Mouse (Mus musculus) heart, adult 9 months (tissue): ENCODE measurements at regions not wholly inside any gene's neighbourhood (a gene's known extent, or its start where the extent isn't known, plus 50 kb on each side); places are given as distances from the start of the nearest gene placed in this dataset.

Experiments
- DNase-seq, 2 experiments: peaks; one replicate each; pipeline ENCODE4 v3.0.0; 2022; ENCODE audit warnings: low spot score in 2 of 2

DNA sequence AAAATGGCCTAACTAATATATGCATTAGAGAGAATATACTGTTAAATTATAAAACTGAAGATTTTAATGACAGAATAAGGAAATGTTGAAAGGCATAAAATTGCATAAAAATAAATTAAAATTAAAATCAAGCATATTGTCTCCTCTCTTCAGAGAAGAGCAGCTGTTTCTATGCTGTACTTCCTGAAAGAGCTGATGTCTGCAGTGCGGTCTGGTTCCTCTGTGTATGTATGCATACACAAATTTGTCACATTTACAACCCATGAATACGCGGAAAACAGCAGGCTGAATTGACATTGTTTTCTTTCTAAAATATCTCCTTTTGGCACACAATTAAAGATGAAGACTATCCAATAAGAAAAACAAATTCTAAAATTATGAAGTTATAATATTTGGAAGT is 278.5 kb downstream of the Olfr1505 start:
- no peak for DNase-seq

DNA sequence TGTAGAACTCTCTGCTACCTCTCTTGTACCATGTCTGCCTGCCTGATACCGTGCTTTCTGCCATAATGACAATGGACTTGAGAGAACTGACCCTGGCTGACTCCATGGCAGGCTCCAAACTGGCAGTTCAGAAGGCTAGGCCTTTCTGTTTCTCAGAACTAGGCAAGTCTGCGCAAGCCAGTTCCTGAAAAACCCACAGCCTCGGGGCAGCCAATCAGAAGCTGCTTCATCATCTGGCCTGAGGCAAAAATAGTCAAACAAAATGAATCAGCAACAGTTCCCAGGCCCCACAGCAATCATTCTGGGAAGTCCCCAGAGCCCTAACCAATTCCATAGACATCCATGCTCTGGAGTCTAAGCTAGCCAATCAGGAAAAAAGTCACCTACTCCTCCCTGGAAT is 284.5 kb downstream of the Olfr1505 start:
- DNase-seq: no peak

DNA sequence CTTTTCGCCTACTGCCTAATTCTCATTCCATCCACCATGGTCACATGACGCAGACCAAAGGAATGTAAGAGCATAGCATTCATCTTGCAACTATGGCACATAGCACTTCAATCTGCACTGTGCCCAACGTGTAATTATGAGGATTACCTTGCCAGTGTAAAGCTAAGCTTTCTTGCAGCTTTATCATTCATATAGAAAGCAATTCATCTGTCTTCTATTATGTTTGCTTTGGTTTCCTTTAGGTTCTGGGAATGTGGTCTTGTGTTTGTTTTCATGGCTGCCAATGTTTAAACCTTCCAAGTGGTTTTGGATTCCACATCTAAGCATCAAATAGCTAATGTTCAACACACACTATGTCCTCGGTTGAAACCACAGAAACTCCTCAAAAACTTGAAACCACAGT is 307.2 kb downstream of the Olfr1505 start:
- DNase-seq: no peak

DNA sequence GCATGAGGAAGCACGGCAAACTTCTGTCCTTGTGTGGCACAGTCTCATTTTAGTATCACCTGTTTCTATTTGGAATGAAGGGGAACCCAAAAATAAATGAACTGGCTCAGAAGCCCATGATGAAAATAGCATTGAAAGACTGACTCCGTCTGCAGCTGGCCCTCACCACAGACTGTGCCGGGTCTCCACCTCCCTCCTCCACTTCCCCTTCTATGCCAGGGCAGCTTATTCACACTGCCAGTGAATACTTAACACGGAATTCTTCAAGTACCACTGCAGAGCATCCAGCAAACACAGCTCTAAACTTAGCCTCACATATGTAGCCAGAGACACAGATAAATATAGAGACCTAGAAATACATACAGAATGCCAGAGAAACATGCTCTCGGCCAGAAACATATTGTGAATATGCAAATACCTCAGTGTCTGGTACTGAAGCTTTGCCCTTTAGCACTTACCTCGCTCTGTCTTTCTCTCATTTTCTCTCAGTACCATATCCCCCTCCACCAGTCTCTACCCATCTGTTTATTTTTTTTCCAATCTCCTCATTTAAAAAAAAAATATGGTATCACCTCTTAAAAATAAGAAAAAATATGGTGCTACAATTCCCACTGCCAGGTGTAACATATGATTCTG is 311.8 kb downstream of the Olfr1505 start:
- peak; percentile 76 to 79 for DNase-seq

DNA sequence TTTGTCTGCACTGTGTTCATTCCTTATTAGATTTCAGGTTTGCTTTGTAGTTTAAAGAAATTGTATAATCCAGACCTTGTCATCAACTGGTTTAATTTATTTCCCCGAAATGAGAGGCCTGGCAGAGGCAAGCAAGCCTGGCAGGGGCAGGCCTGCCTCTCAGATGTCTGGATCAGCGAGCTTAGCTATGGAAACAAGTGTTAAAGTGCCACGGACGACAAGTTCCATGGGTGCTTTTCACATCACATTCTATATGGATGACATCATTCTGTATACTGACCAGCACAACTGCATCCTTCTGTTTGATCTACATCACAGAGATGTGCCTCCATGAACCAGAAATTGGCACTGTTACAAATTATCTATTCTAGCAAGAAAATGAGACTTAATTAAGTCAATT is 312.5 kb downstream of the Olfr1505 start:
- DNase-seq: no peak

DNA sequence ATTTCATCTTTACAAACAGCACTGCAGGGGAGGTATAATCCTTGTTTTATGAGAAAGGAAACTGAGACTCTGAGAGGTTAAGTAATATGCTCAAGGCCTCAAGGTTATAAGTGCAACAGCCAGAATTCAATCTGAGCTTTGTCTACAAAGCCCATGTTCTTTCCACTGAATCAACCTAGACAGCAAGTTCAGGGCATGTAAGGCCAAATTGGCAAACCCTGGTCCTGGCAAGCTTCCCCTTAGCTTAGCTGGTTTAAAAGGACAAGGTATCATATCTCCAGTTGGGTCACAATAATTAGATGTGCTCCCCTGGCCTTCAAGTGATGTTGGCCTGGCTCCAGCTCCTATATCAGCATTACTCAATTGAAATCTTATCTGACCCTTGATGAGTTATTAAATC is 313.2 kb downstream of the Olfr1505 start:
- DNase-seq: peak; percentile 71 to 76

DNA sequence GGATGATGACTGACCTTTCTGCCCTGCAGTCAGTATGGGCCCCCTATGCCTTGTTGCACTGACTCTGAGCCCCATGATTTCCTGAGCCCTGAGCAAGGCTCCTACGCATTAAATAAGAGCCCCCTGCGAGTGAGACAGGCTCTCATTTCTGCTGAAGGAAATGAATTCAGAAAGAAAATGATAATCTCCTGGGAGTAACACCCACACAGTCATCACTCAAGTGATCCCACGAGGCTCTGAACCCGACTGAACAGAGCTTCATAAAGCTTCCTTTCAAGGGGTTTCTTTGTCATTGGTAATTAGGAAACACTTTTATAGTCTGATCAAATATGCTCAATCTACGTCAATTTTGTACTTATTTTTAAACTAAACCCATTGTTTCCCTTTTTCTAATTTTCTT is 330.2 kb downstream of the Olfr1505 start:
- DNase-seq: no peak

DNA sequence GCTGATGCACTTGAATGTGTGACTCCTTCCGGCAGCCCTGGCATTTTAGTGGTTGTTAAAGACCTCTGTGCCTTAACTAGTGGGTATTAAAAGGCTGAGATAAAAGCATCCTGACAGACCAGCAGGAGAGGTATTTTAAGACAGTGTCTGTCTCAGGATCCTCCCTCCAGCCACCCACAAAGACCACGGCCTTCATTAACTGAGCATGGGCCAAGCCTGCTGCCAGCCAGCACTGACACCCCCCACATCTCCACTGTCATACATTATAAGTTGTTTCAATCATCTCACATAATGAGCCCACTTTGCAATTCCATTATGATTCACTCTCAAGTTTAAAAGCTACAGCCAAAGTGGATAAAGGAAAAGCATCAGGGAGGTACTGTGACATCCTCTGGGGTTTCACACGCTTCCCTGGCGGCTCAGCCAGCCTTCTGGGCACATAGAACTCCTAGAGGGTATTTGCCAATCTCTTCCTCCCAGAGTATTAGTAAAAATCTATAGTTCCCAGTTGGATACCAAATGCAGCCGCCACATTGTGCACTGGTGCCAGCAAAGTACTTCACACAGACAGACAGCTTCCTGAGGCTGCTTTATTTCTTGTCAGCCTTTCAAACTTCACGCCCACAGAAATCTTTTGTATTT is 333.8 kb downstream of the Olfr1505 start:
- DNase-seq: no peak

DNA sequence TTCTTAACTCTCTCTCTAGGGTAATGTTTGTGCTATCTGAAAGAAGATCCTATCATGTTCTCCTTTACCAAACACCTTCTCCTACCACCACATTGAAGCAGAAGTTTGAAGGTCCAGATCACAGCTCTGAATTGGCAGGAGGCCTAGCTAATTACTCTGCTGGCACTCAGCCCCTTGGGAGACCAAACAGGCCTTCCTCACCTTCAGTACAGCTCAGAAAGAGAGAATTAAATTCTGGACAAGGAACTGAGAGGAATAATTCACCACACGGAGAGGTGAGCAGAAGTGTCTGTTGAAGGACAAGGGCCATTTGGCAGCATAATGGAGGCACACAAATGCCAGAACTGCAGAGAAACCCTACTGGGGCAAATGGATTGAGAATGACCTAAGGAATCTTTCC is 334.6 kb downstream of the Olfr1505 start:
- no peak for DNase-seq

DNA sequence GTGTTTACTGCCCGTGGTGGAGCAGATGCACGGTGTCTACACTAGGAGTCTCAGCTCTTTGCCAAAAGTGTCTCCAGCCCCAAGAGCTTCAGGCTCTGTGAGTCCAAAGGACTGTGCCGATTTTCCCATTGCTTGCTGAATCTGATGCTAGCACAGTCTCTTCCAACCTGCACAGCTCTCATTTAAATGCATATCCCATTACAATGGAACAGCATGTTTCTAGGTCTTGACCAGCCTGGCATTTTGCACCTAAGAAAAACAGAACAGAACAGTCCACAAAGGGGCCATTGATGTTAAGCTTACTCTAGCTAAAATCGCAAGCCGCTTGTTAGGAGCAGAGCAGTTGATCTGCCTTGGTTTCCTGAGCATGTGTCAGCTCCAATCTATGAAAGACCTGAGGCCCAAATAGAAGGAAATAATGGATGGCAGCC is 339.2 kb downstream of the Tle4 start:
- no peak for DNase-seq

DNA sequence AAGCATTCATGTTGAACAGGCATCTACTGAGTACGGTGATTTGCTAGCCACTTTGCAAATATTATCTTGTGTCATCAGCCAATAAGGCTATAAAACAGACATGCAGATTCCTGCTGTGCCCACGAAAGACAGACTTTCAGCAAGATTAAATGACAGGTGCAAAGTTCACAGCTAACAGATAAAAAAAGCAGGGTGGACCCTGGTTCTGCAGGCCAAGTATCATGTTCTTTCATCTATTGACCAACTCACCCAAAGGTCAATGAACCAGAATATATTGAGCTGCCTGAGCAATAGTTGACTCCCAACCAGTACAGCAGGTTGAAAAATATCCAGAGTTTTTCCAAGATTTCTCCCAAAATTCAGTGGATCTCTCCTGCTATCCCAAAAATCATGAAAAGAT is 338.6 kb downstream of the Tle4 start:
- no peak for DNase-seq

DNA sequence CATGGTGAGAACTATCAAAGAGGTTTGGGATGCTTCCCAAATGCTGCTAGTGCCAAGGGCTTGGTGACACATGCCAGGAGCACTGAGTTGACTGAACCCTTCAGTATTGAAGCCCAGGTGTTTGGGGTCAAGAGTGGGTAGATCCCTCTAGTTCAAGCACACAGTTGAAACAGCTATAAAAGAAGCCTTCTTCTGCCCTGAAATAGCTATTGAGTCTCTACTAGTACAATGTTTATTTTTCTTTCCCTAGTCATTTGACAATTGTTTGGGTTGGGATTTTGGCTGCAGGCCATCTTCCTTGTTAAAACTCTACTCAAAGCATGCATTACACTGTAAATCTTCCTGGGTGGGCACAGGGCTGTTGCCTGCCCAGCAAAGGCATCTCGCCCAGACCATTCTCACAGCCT is 308.5 kb downstream of the Tle4 start:
- no peak for DNase-seq

DNA sequence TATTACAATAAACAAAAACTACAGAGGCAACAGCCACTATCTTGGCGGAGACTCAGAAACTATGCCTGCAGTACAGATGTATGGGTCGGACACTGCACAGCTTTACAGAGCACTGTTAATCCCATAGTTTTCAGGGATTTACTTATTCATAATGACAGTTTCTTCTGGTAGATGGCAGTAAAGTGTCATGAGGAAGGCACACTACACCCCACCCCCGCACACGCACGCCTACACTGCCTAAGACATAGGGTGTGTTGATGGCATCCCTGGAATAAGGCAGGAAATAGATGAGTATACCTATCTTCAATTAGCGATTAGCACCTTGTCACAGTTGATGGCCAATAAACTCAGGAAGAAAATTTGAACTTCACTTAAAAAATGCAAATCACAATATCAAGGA is 306.9 kb downstream of the Tle4 start:
- DNase-seq: no peak

DNA sequence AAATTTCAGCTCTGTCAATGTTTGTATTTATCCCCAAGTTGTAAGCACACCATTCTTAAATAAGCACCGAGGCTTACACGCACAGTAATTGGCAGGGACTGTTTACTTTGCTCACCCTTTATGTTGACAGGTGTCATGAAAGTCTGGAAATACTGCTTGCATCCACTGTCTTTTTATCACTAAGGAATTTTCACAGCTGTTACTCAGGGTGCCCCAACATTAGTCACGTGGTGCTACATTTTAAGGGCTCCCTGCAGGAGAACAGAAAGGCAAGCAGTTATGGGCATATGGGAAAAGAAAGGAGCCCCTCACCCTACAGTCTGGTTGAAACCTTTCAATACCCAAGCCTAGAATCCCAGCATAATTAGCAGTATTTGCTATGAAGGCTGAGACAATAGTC is 304.7 kb downstream of the Tle4 start:
- no peak for DNase-seq

DNA sequence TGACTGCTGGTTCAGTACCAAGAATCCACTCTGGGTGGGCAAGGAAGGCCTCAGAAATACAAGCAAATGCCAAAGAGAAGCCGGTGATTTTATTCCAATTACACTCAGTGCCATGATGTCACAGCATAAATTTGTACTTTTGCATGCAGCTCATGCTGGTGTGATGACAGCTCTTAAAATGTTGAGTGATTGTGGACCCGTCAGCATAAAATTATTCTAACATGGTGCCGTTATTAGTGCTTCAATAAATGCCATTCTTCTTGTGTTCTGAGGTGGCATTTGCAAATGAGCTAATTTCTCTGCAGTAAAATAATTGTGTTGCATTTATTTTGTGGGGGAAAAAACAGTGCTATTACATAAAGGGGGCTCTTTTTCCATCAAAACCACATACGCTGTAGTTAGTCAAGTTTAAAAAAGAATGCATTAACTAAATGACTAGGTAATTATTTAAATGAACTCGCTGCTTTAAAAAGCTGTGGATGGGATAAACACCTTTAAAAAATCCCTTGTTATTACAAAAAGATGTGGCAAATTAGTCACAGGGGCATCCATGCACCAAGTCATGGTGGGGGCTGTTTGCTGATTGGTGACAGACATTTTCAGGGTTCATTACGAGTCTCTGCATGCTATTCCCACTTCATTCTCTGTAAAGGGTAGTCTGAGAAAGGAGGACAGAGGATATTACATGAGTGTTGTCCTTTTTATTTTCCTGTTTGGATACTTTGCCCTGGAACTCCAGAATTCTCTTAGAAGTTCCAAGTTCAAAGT is 296.5 kb downstream of the Tle4 start:
- DNase-seq: no peak

DNA sequence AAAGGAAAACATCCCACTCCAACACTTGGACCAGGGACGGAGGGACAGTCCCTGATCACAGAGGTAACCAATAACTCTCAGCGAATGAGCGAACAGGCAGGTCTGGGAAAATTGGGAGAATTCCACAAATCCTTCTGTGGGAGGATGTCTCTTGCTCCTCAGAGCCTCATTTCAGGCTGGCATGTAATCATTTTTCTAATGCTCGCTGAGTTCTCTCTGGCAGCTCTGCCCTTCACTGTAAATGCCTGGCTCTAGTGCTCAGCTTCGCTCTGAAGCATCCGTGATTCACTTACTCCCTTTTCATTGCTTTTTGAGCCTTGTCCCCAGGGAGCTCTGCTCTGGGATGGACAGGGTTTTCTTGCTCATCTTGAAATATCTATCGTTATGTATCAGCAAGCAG is 283.6 kb downstream of the Tle4 start:
- DNase-seq: no peak

DNA sequence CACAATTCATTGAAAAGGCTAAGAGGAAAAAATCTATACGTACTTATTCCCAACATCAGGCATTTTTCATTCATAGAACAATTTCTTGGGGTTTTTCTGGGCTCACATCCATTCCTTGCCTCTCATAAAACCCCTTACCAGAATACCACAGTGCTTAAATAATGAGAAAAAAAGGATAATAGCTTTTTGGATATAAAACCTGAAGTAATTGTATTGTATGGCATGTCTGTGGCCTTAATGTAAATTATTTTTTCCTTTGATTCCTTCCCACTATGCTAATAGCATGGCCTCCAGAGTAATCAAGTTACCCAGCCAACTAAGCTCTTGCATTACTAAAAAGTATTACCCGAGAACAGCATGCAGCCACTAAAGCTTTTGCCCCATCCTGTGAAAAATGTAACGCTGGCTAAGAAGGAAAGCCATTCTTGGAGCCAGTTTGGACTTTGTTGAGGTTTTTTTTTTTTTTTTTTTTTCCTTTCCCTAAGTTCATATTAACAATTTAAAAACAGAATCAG is 278.1 kb downstream of the Tle4 start:
- no peak for DNase-seq

DNA sequence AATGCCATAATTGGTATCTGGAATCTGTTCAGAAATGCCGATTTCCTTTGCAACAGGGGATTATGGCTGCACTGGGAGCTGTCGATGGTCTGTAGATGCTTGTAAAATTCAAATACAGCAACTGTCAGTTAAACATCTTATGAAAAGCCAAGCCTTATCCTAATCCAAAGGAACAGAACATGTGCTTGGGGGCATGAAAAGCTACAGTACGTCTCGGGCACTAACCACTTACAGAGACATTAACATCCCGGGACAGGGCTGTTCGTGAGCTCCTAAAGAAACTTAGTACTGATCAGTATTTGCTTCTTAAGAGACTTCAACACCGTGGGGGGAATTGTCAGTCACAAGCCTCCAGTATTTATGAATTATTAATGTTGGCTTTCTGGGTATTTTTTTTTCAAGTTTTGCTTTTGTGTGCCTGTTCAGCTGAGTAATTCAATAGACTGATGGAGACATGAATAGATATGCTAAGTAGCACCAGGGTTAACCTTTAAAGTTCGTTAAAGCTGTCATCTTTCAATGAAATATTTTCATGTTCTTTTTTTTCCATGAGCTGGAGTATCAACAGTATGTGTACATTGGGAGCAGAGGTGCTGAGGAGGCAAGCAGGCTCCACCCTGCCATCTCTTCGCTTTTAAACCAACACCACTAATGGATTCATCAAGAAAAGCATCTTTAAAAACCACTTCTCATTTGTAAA is 272.3 kb downstream of the Tle4 start:
- DNase-seq: no peak

DNA sequence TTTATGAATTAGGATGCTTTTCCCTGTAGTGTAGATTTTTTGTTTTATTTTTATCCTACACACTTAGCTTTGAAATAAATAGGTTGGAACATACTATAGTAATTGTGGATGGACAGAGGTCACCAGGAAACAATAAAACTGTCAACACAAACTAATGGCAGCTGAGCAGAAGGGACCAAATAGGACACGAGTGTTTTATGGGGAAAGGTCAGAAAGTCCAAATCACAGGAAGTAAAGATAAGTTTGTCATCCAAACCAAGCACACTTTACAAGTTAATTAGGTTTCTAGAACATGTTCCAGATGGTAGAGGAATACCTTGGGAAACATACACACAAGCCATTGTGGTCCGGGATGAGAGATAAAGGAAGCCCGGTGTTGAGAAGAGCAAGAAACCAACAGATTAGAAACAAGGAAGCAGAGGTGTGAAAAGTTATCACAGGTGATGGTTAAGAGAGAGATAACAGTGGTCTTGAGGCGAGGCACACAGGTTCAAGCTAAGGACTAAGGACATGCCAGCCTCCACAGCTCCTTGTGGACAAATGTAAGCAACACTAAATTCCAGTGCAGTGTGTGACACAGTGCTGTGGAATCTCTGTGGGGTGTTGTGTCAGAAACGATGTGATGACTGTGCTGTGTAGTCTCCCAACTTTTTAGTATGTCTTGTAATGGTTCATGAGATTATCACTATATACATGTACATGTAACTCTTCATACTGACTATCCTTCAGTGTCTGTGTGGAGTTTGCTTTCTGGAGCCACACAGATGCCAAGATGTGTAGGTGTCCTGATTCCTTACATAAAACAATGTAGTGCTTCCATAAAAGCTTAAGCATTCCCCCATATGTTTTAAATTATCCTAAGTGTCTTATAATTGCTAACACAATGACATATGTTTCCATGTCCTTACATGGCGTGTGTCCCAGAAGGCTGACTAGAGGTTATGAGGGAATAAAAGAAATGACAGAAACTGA is 264.5 kb downstream of the Tle4 start:
- no peak for DNase-seq

DNA sequence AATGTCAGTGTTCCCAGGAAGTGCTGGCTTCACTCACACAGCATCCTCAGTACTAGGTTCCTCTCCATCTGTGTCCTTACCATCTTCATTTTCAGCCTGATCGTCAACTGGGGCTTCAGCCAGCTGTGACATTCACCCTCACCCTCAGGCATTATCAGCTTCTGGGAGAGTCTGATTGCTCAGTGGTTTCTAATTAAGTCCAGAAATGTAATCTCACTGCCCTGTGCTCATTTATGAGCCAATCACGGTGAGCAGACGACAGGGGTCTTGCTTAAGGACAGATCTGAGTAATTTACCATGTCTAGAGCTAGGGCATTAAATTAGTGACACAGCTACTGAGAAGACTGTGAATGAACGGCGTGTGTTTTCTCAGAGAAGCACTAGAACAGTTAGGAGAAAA is 260.8 kb downstream of the Tle4 start:
- no peak for DNase-seq

DNA sequence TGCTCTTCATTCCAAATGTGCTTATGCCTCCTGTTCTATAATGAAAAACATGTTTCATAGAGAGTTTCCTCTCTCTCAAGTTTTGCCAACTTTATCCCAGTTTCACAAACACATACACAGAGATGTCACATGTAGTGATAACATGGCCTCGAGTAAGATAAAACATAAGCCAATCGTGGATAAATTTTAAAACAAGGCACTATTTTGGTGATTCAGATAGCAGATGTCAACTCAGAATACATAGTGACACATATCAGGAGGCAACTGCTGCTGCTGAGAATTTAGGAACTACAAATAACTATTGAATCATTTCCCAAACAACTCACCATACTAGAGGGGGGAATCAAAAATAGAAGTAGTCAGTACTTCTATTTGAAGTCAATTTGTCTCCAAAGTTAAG is 257.1 kb downstream of the Tle4 start:
- DNase-seq: no peak
